Mouse (Mus musculus): ENCODE data around the gene Smad6. TPM values are rescaled to one million over a fixed set of nuclear protein-coding genes. Genes with fewer than 3 reads are reported as not detected.

Smad6 gene
- polyA plus RNA-seq, 1 experiment: 34.5 TPM

DNA sequence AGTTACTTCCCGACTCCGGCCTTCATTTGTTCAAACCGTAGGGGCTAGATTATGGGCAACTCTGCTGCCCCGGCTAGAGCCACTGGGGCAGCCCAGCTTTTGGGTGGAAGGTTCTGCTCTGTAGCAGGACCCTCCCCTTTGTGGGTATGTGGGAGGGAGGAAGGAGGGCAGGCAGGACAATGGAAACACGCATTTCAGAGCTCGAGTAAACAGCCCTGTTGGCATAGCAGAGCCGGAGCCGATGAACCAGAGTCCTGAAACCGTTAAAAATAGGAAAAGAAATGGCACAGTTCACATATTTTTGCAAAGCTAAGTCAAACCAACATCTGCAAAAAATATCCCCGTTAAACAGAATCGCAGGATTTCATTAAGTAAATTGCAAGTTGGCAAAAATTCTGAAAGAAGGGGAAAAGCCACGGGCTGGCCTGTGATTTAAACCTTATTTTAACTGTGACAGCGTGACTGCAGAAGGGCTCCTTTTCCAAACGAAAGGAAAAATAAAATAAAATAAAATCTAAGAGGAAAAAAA lies 48.1 kb downstream of the Smad6 start:
- H3K27ac ChIP-seq (ENCODE audit: control insufficient read depth, insufficient read depth, low read depth, low read length): no peak overlapping the region
- no peak for TF ChIP-seq POLR2A (IDR thresholded peaks at IDR 0.05; ENCODE audit: control insufficient read depth, low read depth, low read length)
- no peak for TF ChIP-seq CTCF (IDR thresholded peaks at IDR 0.05; ENCODE audit: control insufficient read depth, insufficient read depth, insufficient replicate concordance, low read depth, low read length)
- H3K36me3 ChIP-seq (ENCODE audit: control insufficient read depth, insufficient read depth, low read length): no peaks in the 10 kb centered on the region
- no peak overlapping the region for H3K4me3 ChIP-seq (ENCODE audit: control insufficient read depth, low read depth, low read length)
- H3K27me3 ChIP-seq (ENCODE audit: control insufficient read depth, insufficient read depth, low read length): no peaks in the 10 kb centered on the region
- peaks cover 2% of the 10 kb centered on the region for H3K4me1 ChIP-seq (ENCODE audit: control insufficient read depth, insufficient read depth, low read length)

DNA sequence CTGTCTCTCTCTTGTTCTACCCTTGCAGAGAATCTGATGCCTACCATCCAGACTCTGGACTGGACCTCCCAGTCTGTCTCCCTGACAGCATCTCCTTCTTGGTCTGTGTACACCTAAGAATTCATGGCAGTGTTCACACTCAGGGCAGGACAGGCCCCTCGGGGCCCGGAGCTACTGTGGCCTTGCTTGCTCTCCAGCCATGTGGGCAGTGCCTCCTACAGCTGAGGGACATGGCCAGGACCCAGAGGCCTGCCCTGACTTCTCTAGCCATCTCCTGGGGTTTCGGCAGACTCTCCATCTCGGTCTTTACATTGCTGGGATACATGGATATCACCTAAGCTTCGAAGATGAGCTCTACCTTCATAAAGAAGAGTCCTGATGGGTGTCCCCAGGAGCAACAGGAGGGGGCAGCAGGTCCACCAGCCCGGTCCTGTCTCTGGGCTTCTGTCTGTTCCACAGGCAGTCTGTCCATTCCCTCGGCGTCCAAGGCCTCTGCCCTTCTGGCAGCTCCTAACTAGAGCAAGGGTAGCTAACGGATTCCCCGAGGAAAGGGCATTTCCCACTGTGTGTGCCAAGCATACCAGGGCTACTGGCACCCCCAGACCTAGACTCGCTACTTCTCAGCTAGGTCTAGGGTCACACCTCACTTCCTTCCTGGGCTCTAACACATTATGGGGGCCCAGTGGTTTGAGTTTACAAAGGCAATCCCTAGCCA lies 49.1 kb downstream of the Smad6 start:
- Histone ChIP-seq H3K4me3 (ENCODE audit: control insufficient read depth, low read depth, low read length) (no peak overlapping the region), H3K27me3 (ENCODE audit: control insufficient read depth, insufficient read depth, low read length) (no peaks in the 10 kb centered on the region), H3K27ac (ENCODE audit: control insufficient read depth, insufficient read depth, low read depth, low read length) (no peak overlapping the region), H3K36me3 (ENCODE audit: control insufficient read depth, insufficient read depth, low read length) (no peaks in the 10 kb centered on the region), H3K4me1 (ENCODE audit: control insufficient read depth, insufficient read depth, low read length) (peaks cover 2% of the 10 kb centered on the region)
- TF ChIP-seq CTCF (IDR thresholded peaks at IDR 0.05; ENCODE audit: control insufficient read depth, insufficient read depth, insufficient replicate concordance, low read depth, low read length) (no peak), POLR2A (IDR thresholded peaks at IDR 0.05; ENCODE audit: control insufficient read depth, low read depth, low read length) (no peak)

DNA sequence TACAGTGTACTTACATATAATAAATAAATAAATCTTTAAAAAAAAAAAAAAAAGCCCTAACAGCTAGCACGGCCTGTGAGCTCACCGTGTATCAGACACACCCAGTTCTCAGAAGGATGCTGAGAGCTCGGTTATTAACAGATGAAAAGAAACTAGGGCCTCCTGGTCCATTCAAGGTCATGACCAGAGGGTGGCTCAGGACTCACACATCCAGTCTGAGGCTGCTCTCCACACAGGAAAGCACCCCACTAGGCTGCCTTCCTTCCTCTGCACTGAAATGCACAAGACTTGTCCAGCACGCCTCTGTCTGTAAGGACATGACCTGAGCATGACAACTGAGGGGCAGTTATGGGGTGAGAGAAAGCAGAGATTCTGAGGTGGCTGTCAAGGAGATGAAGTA lies 50.3 kb downstream of the Smad6 start:
- Histone ChIP-seq H3K4me1 (ENCODE audit: control insufficient read depth, insufficient read depth, low read length) (peaks cover 2% of the 10 kb centered on the region), H3K27ac (ENCODE audit: control insufficient read depth, insufficient read depth, low read depth, low read length) (no peak overlapping the region)
- TF ChIP-seq POLR2A (IDR thresholded peaks at IDR 0.05; ENCODE audit: control insufficient read depth, low read depth, low read length) (no peak), CTCF (IDR thresholded peaks at IDR 0.05; ENCODE audit: control insufficient read depth, insufficient read depth, insufficient replicate concordance, low read depth, low read length) (no peak)

DNA sequence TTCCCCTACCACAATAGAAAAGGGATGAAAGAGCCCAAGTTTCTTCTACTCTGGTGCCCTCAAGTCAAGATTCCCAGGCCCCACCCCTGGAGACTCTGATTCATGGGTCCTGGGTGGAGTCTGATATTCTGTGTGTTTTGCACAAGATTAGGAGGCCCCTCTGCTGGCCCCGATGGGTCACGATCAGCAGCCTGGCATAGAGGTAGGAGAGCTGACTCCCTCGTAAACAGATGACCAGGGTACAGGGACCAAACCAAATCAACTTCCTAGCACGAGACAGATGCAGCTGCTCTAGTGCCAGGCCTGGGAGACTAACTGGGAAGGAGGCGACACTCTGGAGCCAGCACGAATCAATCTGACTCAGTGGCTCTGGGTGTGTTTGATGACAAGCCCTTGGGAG lies 51.0 kb downstream of the Smad6 start:
- no peaks in the 10 kb centered on the region for H3K36me3 ChIP-seq (ENCODE audit: control insufficient read depth, insufficient read depth, low read length)
- H3K27me3 ChIP-seq (ENCODE audit: control insufficient read depth, insufficient read depth, low read length): no peaks in the 10 kb centered on the region
- H3K27ac ChIP-seq (ENCODE audit: control insufficient read depth, insufficient read depth, low read depth, low read length): no peak overlapping the region
- no peak overlapping the region for H3K4me3 ChIP-seq (ENCODE audit: control insufficient read depth, low read depth, low read length)
- no peak for TF ChIP-seq POLR2A (IDR thresholded peaks at IDR 0.05; ENCODE audit: control insufficient read depth, low read depth, low read length)
- H3K4me1 ChIP-seq (ENCODE audit: control insufficient read depth, insufficient read depth, low read length): peaks cover 2% of the 10 kb centered on the region

More for the DNA sequence above, 50.3 kb downstream of the Smad6 start:
- Histone ChIP-seq H3K36me3 (ENCODE audit: control insufficient read depth, insufficient read depth, low read length) (no peaks in the 10 kb centered on the region), H3K27me3 (ENCODE audit: control insufficient read depth, insufficient read depth, low read length) (no peaks in the 10 kb centered on the region), H3K4me3 (ENCODE audit: control insufficient read depth, low read depth, low read length) (no peak overlapping the region)

DNA sequence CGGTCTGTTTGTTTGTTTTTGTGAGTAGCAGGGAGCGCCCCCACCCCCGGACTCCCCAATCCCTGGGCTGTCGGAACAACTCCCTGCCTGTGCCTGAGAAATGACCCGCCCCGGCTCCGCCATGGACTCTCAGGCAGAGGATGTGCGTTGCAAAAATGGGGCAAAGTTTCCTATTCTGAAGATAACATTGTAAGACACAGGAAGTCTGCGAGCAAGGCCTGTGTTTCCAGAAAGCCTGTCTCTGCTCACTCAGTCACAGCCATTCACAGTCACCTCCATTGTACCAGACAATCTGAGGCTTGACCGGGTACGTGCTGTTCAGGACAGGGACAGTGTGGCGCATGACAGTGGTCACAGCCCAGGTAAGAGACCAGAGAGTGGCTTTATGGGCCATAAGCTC lies 51.5 kb downstream of the Smad6 start:
- TF ChIP-seq POLR2A (IDR thresholded peaks at IDR 0.05; ENCODE audit: control insufficient read depth, low read depth, low read length): no peak
- no peak for TF ChIP-seq CTCF (IDR thresholded peaks at IDR 0.05; ENCODE audit: control insufficient read depth, insufficient read depth, insufficient replicate concordance, low read depth, low read length)
- Histone ChIP-seq H3K27ac (ENCODE audit: control insufficient read depth, insufficient read depth, low read depth, low read length) (no peak overlapping the region), H3K27me3 (ENCODE audit: control insufficient read depth, insufficient read depth, low read length) (no peaks in the 10 kb centered on the region), H3K4me3 (ENCODE audit: control insufficient read depth, low read depth, low read length) (no peak overlapping the region), H3K36me3 (ENCODE audit: control insufficient read depth, insufficient read depth, low read length) (no peaks in the 10 kb centered on the region), H3K4me1 (ENCODE audit: control insufficient read depth, insufficient read depth, low read length) (peaks cover 2% of the 10 kb centered on the region)

DNA sequence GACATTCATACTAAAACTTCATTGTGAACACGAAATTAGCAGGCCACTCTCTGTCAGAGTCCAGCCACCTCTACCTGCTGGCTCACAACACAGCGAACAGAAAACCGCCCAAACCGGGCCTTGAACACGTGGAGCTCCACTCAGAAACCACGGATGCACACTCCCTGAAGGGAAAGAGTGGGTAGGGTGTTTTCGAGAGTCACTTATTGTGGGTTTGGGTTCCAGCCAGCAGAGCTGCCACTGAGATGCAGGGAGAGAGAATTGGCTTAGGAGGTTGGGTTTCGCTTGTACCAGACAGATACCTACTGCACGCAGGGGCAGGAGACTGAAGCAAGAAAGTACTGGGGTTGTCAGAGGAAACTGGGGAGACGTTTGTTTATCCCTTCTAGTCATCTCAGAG lies 52.4 kb downstream of the Smad6 start:
- H3K4me1 ChIP-seq (ENCODE audit: control insufficient read depth, insufficient read depth, low read length): peaks cover 2% of the 10 kb centered on the region
- H3K36me3 ChIP-seq (ENCODE audit: control insufficient read depth, insufficient read depth, low read length): no peaks in the 10 kb centered on the region
- no peaks in the 10 kb centered on the region for H3K27me3 ChIP-seq (ENCODE audit: control insufficient read depth, insufficient read depth, low read length)
- TF ChIP-seq CTCF (IDR thresholded peaks at IDR 0.05; ENCODE audit: control insufficient read depth, insufficient read depth, insufficient replicate concordance, low read depth, low read length): no peak
- TF ChIP-seq POLR2A (IDR thresholded peaks at IDR 0.05; ENCODE audit: control insufficient read depth, low read depth, low read length): no peak
- H3K4me3 ChIP-seq (ENCODE audit: control insufficient read depth, low read depth, low read length): no peak overlapping the region
- H3K27ac ChIP-seq (ENCODE audit: control insufficient read depth, insufficient read depth, low read depth, low read length): no peak overlapping the region

DNA sequence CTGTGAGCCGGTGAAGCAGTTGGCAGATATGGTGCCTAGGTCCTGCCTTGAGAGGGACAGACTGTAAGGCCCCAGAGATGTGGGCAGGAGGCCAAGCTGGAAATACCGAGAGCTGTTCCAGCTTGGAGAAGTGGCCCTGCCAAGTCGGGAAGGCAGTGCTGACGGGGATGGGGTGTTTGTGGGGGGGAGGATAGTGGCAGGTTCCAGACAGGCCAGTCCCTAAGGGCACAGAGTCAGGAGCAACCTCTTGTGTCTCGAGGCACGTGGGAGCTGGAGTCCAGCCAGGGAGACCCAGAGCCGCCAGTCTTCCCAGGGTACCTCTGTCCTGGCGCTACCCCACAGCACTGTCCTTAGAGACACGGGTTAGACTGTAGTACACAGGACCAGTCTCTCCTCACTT lies 53.3 kb downstream of the Smad6 start:
- TF ChIP-seq CTCF (IDR thresholded peaks at IDR 0.05; ENCODE audit: control insufficient read depth, insufficient read depth, insufficient replicate concordance, low read depth, low read length) (no peak), POLR2A (IDR thresholded peaks at IDR 0.05; ENCODE audit: control insufficient read depth, low read depth, low read length) (no peak)
- H3K36me3 ChIP-seq (ENCODE audit: control insufficient read depth, insufficient read depth, low read length): no peaks in the 10 kb centered on the region
- no peak overlapping the region for H3K27ac ChIP-seq (ENCODE audit: control insufficient read depth, insufficient read depth, low read depth, low read length)
- H3K27me3 ChIP-seq (ENCODE audit: control insufficient read depth, insufficient read depth, low read length): no peaks in the 10 kb centered on the region
- peaks cover 2% of the 10 kb centered on the region for H3K4me1 ChIP-seq (ENCODE audit: control insufficient read depth, insufficient read depth, low read length)
- H3K4me3 ChIP-seq (ENCODE audit: control insufficient read depth, low read depth, low read length): no peak overlapping the region

All from testis, adult 2 months (tissue).